Mouse (Mus musculus) liver, embryonic 16.5 days (tissue): ENCODE measurements around the gene Fen1. TPM values are rescaled to one million over a fixed set of nuclear protein-coding genes. Genes with fewer than 3 reads are reported as not detected.

ENCODE experiments used
- microRNA-seq: library from miRNA; unstranded; fragments of <30 nt; microRNA quantifications from one replicate; pipeline ENCODE4, GENCODE M21; 2016
- polyA plus RNA-seq: library from polyadenylated mRNA; unstranded; fragments of >200 nt; fragmentation: Nextera tagmentation; extraction: Ambion mirVana; gene quantifications from 2 replicates; pipeline ENCODE4 v1.2.1, GENCODE M21; 2015

The Fen1 gene
- polyA plus RNA-seq, 1 experiment from 2014 or later: 114 TPM

Small RNA genes lying within 50 kb of the gene (microRNA-seq; reads per million reads assigned to microRNA genes)
- not detected for gene Mir6993

Other genes with a start within 250 kb of the Fen1 start
- 3,514 and 3,691 TPM in 2 replicates for gene Fth1, start 223.6 kb downstream of the Fen1 start, polyA plus RNA-seq
- 0.13 and 0.14 TPM in 2 replicates for gene Best1, start 202.5 kb downstream of the Fen1 start, polyA plus RNA-seq
- gene Rab3il1, start 202.5 kb downstream of the Fen1 start, polyA plus RNA-seq: 236 and 248 TPM in 2 replicates
- 7.3 and 8.6 TPM in 2 replicates for gene Fads3, start 162.6 kb downstream of the Fen1 start, polyA plus RNA-seq
- 87.2 and 102 TPM in 2 replicates for gene Fads2, start 102.4 kb downstream of the Fen1 start, polyA plus RNA-seq
- gene Fads1, start 21.3 kb downstream of the Fen1 start, polyA plus RNA-seq: 79.4 and 92.4 TPM in 2 replicates
- gene Tmem258, start 155 bp downstream of the Fen1 start, polyA plus RNA-seq: 277 and 304 TPM in 2 replicates
- 3.1 and 3.9 TPM in 2 replicates for gene Myrf, start 36.6 kb upstream of the Fen1 start, polyA plus RNA-seq
- gene Dagla, start 100.7 kb upstream of the Fen1 start, polyA plus RNA-seq: 0.27 and 0.32 TPM in 2 replicates
- gene Syt7, start 184.9 kb upstream of the Fen1 start, polyA plus RNA-seq: 0.11 and 0.39 TPM in 2 replicates